Mouse (Mus musculus): ENCODE measurements around the gene Mslnl. TPM values are rescaled to one million over a fixed set of nuclear protein-coding genes. Genes with fewer than 3 reads are reported as not detected.

The Mslnl gene
- 0.77 and 1.0 TPM in 2 replicates for polyA plus RNA-seq (2012; rRNA removed)

DNA sequence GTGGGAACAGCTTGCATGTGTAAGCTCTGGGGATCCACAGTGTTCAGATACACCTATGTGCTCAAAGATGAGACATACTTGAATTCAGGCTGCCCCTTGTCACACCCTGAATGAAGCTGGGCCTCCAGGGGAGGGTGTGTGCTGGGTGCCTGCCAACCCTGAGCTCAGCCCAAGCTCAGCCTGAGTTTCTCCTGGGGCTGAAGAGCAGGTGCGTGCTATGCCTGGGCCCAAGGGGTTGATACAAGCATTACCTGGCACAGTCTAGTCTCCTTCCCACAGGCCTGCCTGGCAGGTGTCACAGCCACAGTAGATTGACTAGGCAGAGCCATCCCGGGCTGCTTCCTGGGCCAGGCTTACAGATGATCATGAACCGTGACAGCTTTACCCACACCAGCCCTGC, at the start of gene Mslnl:
Gene Mslnl (plus strand): TSS at position 298 of the 400 bp plus-strand sequence.
- Histone ChIP-seq H3K4me3 (ENCODE audit: insufficient read depth, low read length) (no peak within 1 kb of the TSS), H3K4me1 (ENCODE audit: control insufficient read depth, insufficient read depth, low read length) (no peaks in the 10 kb centered on the region), H3K27ac (ENCODE audit: insufficient read depth, low read length) (no peak within 1 kb of the TSS)
- TF ChIP-seq CTCF (IDR thresholded peaks at IDR 0.05; ENCODE audit: extremely low read depth, insufficient read depth, low read length) (no peak), POLR2A (IDR thresholded peaks at IDR 0.05; ENCODE audit: extremely low read depth, insufficient read depth, low read length) (no peak)

DNA sequence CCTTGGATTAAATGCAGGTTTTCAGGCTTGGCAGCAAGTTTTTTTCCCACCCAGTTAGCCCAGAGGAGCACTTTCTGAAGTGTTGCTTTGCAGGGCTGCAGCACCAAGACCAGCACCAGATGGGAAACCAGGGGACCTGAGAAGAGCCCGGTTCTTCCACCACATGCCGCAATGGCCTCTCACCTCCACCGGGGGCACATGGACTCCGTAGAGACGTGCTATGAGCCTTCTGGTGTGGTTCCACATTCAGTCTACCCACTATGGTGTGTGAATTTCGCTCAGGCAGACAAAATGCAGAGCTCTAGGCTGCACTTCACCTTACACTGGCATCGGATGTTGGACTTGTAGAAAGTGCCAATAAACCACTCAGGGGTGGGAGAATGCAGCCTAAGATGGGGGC, 49.5 kb upstream of the Mslnl start:
- Histone ChIP-seq H3K4me1 (ENCODE audit: control insufficient read depth, insufficient read depth, low read length) (peaks cover 3% of the 10 kb centered on the region), H3K4me3 (ENCODE audit: insufficient read depth, low read length) (no peak overlapping the region), H3K27ac (ENCODE audit: insufficient read depth, low read length) (no peak overlapping the region)
- TF ChIP-seq POLR2A (IDR thresholded peaks at IDR 0.05; ENCODE audit: extremely low read depth, insufficient read depth, low read length) = no peak
- TF ChIP-seq CTCF (IDR thresholded peaks at IDR 0.05; ENCODE audit: extremely low read depth, insufficient read depth, low read length) = no peak

DNA sequence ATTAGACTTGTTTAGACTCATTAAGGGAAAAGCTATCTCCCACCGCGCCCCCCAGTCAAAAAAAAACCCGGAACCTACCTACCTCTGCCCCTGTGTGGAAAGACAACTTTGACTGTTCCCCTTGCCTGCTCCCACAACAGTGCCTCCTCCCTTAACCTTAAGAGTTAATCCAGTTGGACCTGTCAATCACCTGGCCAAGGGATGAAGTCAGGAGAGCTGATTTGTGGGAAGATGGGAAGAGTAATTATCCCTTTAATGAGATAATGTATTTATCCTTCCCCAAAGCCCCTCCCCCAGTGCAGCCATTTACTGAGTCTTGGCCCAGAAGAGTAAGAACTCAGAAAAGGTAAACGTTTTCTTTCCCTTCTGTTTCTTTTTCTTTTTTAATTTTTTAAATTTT, 46.9 kb upstream of the Mslnl start:
- H3K4me1 ChIP-seq (ENCODE audit: control insufficient read depth, insufficient read depth, low read length) = peaks cover 3% of the 10 kb centered on the region
- no peak overlapping the region for H3K27ac ChIP-seq (ENCODE audit: insufficient read depth, low read length)
- H3K4me3 ChIP-seq (ENCODE audit: insufficient read depth, low read length) = no peak overlapping the region
- TF ChIP-seq CTCF (IDR thresholded peaks at IDR 0.05; ENCODE audit: extremely low read depth, insufficient read depth, low read length) (no peak), POLR2A (IDR thresholded peaks at IDR 0.05; ENCODE audit: extremely low read depth, insufficient read depth, low read length) (no peak)

DNA sequence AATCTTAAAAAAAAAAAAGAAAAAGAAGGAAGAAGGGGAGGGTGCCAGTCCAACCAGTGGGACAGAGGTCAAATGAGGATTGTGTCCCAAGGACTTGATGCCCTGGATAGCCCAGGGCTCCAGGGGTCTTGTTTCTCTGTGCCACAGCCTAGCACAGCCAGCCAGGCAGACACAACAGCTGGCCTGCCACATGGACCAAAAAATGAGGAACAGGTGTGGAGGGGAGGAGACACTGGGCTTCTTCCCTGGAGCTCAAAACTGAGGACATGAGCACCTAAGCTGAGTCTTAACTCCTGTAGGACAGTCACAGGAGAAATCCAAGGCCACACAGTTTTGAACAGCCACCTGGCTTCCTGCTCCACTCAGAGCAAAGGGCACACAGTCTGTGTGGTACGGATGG, 39.6 kb upstream of the Mslnl start:
- Histone ChIP-seq H3K4me1 (ENCODE audit: control insufficient read depth, insufficient read depth, low read length) (no peaks in the 10 kb centered on the region), H3K4me3 (ENCODE audit: insufficient read depth, low read length) (no peak overlapping the region), H3K27ac (ENCODE audit: insufficient read depth, low read length) (no peak overlapping the region)
- no peak for TF ChIP-seq CTCF (IDR thresholded peaks at IDR 0.05; ENCODE audit: extremely low read depth, insufficient read depth, low read length)

DNA sequence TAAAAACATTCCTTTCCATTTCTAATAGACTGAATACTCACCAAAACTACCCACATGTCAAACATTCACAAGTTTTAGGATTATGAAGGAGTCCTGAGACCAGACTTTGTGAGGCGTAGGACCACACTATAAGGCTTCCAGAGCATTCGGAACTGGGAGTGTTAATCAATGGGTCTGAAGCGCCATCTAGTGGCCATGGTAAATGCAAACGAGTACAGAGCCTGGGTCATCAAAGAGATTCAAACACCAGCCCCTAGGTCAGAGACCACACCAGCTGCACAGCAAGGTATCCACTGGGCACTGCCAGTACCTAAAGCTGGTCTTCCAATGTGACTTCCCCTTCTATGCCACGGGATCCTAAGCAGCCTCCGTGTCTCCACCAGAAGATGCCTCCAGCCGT, 37.4 kb upstream of the Mslnl start:
- no peak overlapping the region for H3K4me3 ChIP-seq (ENCODE audit: insufficient read depth, low read length)
- no peaks in the 10 kb centered on the region for H3K4me1 ChIP-seq (ENCODE audit: control insufficient read depth, insufficient read depth, low read length)
- TF ChIP-seq CTCF (IDR thresholded peaks at IDR 0.05; ENCODE audit: extremely low read depth, insufficient read depth, low read length) = peak; percentile 91
- TF ChIP-seq POLR2A (IDR thresholded peaks at IDR 0.05; ENCODE audit: extremely low read depth, insufficient read depth, low read length) = no peak
- no peak overlapping the region for H3K27ac ChIP-seq (ENCODE audit: insufficient read depth, low read length)

DNA sequence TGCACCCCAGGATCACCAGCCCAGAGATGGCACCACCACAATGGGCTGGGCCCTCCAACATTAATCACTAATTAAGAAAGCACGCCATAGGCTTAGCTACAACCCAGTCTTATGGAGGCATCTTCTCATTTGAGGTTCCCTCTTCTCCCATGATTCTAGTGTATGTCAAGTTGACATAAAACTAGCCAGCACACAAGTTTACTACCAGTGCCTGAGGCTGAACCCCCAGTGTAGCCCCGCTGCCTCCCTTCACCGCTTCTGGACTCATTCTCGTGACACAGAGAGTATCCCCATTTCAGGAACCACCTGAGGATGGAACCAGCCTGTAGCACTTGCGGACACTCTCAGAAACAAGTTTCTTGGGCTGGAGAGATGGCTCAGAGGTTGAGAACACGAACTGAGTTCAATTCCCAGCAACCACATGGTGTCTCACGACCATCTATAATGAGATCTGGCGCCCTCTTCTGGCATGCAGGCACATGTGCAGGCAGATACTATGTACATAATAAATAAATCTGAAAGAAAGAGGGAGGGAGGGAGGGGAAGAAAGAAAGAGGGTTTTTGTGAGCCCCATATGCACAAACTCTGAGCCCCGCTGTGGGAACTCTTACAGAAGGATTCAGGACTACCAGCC, 34.9 kb upstream of the Mslnl start:
- H3K4me3 ChIP-seq (ENCODE audit: insufficient read depth, low read length) = no peak overlapping the region
- TF ChIP-seq POLR2A (IDR thresholded peaks at IDR 0.05; ENCODE audit: extremely low read depth, insufficient read depth, low read length) (no peak), CTCF (IDR thresholded peaks at IDR 0.05; ENCODE audit: extremely low read depth, insufficient read depth, low read length) (0 out of 2 replicates have a peak, but pooled peaks have one; percentile 24)
- H3K4me1 ChIP-seq (ENCODE audit: control insufficient read depth, insufficient read depth, low read length) = no peaks in the 10 kb centered on the region
- H3K27ac ChIP-seq (ENCODE audit: insufficient read depth, low read length) = no peak overlapping the region

DNA sequence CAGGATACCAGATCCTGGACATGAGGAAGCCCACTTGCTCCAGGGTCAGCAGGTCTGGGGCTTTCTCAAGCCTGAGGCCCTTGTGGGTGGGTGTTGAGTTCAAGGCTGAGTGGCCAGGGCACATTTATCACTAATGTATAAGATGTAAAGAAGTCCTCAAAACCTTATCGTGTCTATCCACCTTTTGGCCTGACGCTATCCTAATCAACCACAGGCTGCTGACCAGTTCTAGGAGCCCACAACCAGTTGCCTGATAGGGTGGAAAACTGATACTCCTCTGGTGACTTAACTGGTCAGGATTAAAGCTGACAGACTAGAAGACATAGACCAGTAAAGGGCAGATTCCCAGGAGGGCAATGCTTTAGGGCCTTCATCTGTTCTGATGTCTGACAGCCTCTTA, 25.8 kb upstream of the Mslnl start:
- Histone ChIP-seq H3K4me3 (ENCODE audit: insufficient read depth, low read length) (no peak overlapping the region), H3K4me1 (ENCODE audit: control insufficient read depth, insufficient read depth, low read length) (no peaks in the 10 kb centered on the region), H3K27ac (ENCODE audit: insufficient read depth, low read length) (no peak overlapping the region)
- no peak for TF ChIP-seq CTCF (IDR thresholded peaks at IDR 0.05; ENCODE audit: extremely low read depth, insufficient read depth, low read length)
- no peak for TF ChIP-seq POLR2A (IDR thresholded peaks at IDR 0.05; ENCODE audit: extremely low read depth, insufficient read depth, low read length)

DNA sequence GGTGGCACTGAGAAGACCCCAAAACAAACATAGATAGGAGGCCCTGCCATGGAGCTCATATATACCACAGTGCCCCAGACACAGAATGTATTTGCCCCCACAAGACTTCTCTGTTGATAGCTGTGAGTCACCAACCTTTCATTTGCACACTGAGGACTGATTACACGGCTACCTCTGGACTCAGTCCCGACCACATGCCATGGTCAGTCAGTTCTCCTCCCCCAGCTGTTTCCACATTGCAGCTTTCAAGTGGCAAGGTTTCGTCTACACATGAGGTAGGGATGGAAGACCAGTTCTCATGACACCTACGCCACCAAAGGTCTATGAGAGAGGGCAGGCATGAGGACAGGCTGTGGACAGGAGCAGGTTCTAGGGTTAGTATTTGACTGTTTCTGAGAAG, 24.7 kb upstream of the Mslnl start:
- no peaks in the 10 kb centered on the region for H3K4me1 ChIP-seq (ENCODE audit: control insufficient read depth, insufficient read depth, low read length)
- H3K4me3 ChIP-seq (ENCODE audit: insufficient read depth, low read length) = no peak overlapping the region
- no peak for TF ChIP-seq POLR2A (IDR thresholded peaks at IDR 0.05; ENCODE audit: extremely low read depth, insufficient read depth, low read length)
- no peak for TF ChIP-seq CTCF (IDR thresholded peaks at IDR 0.05; ENCODE audit: extremely low read depth, insufficient read depth, low read length)
- no peak overlapping the region for H3K27ac ChIP-seq (ENCODE audit: insufficient read depth, low read length)

DNA sequence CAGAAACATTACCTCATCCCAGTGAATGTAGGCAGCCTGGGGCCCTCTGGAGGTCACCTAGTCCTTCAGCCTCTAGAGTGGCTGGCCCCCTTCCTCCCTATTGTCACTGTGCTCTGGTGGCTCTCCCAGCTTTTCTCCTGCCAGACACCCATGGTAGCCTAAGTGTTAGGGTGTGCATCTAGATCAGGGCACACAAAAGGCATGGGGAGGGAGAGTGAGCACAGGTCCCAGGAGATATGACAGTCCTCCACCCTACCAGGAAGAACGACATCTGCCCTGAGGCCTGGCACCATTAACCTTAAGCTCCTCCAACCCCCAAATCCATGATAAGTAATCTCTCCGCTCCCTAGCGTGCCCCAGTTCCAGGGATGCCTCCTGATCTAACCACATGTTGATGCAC, 20.2 kb upstream of the Mslnl start:
- Histone ChIP-seq H3K4me1 (ENCODE audit: control insufficient read depth, insufficient read depth, low read length) (no peaks in the 10 kb centered on the region), H3K27ac (ENCODE audit: insufficient read depth, low read length) (no peak overlapping the region), H3K4me3 (ENCODE audit: insufficient read depth, low read length) (no peak overlapping the region)
- no peak for TF ChIP-seq CTCF (IDR thresholded peaks at IDR 0.05; ENCODE audit: extremely low read depth, insufficient read depth, low read length)

DNA sequence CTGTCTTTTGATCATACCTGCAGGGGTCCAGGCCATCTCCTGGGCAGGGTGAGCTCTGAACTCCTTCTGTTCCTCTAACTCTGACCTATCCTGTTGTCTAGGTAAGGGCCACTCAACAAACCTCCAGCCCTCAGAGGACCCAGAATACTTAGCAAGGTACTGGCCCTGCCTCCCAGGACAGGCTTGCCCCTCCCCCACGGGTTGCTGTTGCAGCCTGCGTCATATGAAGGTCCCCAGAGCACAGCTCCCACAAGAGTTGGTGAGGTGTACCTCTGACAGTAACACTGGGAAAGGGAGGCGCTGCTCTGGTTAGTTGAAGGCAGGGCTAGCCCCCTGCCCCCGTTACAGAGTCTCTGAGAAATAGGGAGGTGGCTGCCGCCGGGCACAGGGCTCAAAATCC, 19.7 kb upstream of the Mslnl start:
- TF ChIP-seq CTCF (IDR thresholded peaks at IDR 0.05; ENCODE audit: extremely low read depth, insufficient read depth, low read length) = no peak
- Histone ChIP-seq H3K27ac (ENCODE audit: insufficient read depth, low read length) (no peak overlapping the region), H3K4me1 (ENCODE audit: control insufficient read depth, insufficient read depth, low read length) (no peaks in the 10 kb centered on the region), H3K4me3 (ENCODE audit: insufficient read depth, low read length) (no peak overlapping the region)

Data from cortical plate, adult 2 months (tissue).